In the genomic region with DNA sequence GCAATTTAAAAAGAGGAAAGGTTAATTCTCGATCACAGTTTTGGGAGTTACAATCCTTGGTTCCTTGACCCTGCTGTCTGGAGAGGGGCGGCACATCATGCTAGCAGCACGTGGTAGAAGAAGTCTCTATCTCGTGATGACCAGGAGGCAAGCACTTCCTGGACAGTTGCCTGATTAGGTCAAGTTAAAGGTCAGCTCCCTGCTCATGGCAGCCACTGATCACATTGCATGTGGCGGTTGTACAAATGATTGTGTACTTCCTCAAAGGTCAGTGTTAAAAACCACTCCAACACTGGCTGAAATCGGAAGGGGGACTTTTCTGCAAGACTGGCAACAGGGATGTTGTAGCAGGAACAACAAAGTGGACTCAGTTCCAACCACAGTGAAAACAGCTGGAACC, we compare ENCODE assay signal across 11 mouse cellular contexts.
DNase-seq lines count a peak whose midpoint lies in the region; ATAC-seq and TF ChIP-seq lines count a peak whose summit lies in the region.
"Had no signal": no experiment of that assay in that cellular context is flagged by ENCODE, and none has a peak within 500 bp of the region (broad histone marks: within the 10 kb centered on the region; RNA-seq: fewer than 3 reads in every experiment).

No protein-coding gene starts in this region.

- peak; percentile 54 for DNase-seq in kidney, adult 2 months
- no peak for DNase-seq in kidney, adult 18-20 months
- DNase-seq in thymus, postnatal 4 days: peak; percentile 22
- DNase-seq in thymus, postnatal 0 days (ENCODE audit: low spot score): no peak
- no peak for DNase-seq in liver, embryonic 11.5 days (ENCODE audit: low spot score)
- no peak for DNase-seq in forebrain, postnatal 0 days
- DNase-seq: cerebellum, postnatal 14 days; lung, adult 2 months had no signal

- 0 out of 2 replicates have a peak, but pooled peaks have one; percentile 26 for ATAC-seq in liver, embryonic 11.5 days (replicated peaks; ENCODE audit: low FRiP score)
- ATAC-seq in forebrain, postnatal 0 days: no peak
- no peak for ATAC-seq in midbrain, embryonic 16.5 days
- ATAC-seq: forebrain, embryonic 16.5 days had no signal

- no peaks in the 10 kb centered on the region for H3K36me3 ChIP-seq in kidney, adult 2 months (ENCODE audit: control insufficient read depth, insufficient read depth, low read length)
- H3K36me3 ChIP-seq in liver, embryonic 11.5 days (ENCODE audit: control insufficient read depth, insufficient read depth, low read length): no peaks in the 10 kb centered on the region
- H3K36me3 ChIP-seq in forebrain, postnatal 0 days (ENCODE audit: insufficient read depth): no peaks in the 10 kb centered on the region
- H3K36me3 ChIP-seq in midbrain, embryonic 16.5 days (ENCODE audit: control insufficient read depth, insufficient read depth, low read length): no peaks in the 10 kb centered on the region
- H3K36me3 ChIP-seq: embryonic facial prominence, embryonic 15.5 days had no signal

- H3K27ac ChIP-seq in kidney, adult 2 months (ENCODE audit: insufficient read depth, low read depth, low read length): 0 out of 2 replicates have a peak overlapping the region, but pooled peaks have one; percentile 33
- peak overlapping the region; percentile 79 for H3K27ac ChIP-seq in liver, embryonic 11.5 days (ENCODE audit: low read depth, low read length)
- H3K27ac ChIP-seq in forebrain, postnatal 0 days (ENCODE audit: low read depth, low read length): no peak overlapping the region
- H3K27ac ChIP-seq in midbrain, embryonic 16.5 days (ENCODE audit: low read length): no peak overlapping the region
- H3K27ac ChIP-seq: embryonic facial prominence, embryonic 15.5 days had no signal

- H3K4me2 ChIP-seq in liver, embryonic 11.5 days: 0 out of 2 replicates have a peak overlapping the region, but pooled peaks have one; percentile 12
- no peak overlapping the region for H3K4me2 ChIP-seq in forebrain, postnatal 0 days (ENCODE audit: low read depth)
- no peak overlapping the region for H3K4me2 ChIP-seq in midbrain, embryonic 16.5 days (ENCODE audit: low read length)
- H3K4me2 ChIP-seq: embryonic facial prominence, embryonic 15.5 days had no signal

- no peak overlapping the region for H3K4me3 ChIP-seq in kidney, adult 2 months (ENCODE audit: insufficient read depth, low read depth, low read length)
- H3K4me3 ChIP-seq in liver, embryonic 11.5 days (ENCODE audit: low read depth, low read length): no peak overlapping the region
- no peak overlapping the region for H3K4me3 ChIP-seq in forebrain, postnatal 0 days (ENCODE audit: low read depth, low read length)
- no peak overlapping the region for H3K4me3 ChIP-seq in midbrain, embryonic 16.5 days (ENCODE audit: low read depth, low read length)
- H3K4me3 ChIP-seq: embryonic facial prominence, embryonic 15.5 days had no signal

- WGBS in kidney, adult 2 months: 38% methylated on average over 6 of the region's 6 CpGs
- 32% methylated on average over 6 of the region's 6 CpGs for WGBS in liver, embryonic 11.5 days
- WGBS in forebrain, postnatal 0 days: 90% methylated on average over 6 of the region's 6 CpGs
- WGBS in midbrain, embryonic 16.5 days: 91% methylated on average over 6 of the region's 6 CpGs

- TF ChIP-seq CTCF in kidney, adult 2 months (conservative IDR thresholded peaks at IDR 0.05; ENCODE audit: insufficient read depth, insufficient read length, low read depth, low read length): no peak
- no peak for TF ChIP-seq CTCF in forebrain, postnatal 0 days (IDR thresholded peaks at IDR 0.05; ENCODE audit: low read depth)

- peaks cover 4% of the 10 kb centered on the region; the same call in 1 of the 2 replicates for H3K4me1 ChIP-seq in kidney, adult 2 months (ENCODE audit: control insufficient read depth, insufficient read depth, low read length)
- peaks cover 18% of the 10 kb centered on the region for H3K4me1 ChIP-seq in liver, embryonic 11.5 days (replicated peaks; ENCODE audit: control insufficient read depth, insufficient read depth, low read length)
- H3K4me1 ChIP-seq in forebrain, postnatal 0 days (ENCODE audit: insufficient read depth): no peaks in the 10 kb centered on the region
- no peaks in the 10 kb centered on the region for H3K4me1 ChIP-seq in midbrain, embryonic 16.5 days (ENCODE audit: control insufficient read depth, insufficient read depth, low read length)

- H3K27me3 ChIP-seq in kidney, adult 2 months (replicated peaks; ENCODE audit: control insufficient read depth, insufficient read depth, low read length): no peaks in the 10 kb centered on the region
- H3K27me3 ChIP-seq in liver, embryonic 11.5 days (replicated peaks; ENCODE audit: control insufficient read depth, insufficient read depth, low read length): no peaks in the 10 kb centered on the region
- no peaks in the 10 kb centered on the region for H3K27me3 ChIP-seq in forebrain, postnatal 0 days (ENCODE audit: insufficient read depth, low read length)
- H3K27me3 ChIP-seq in midbrain, embryonic 16.5 days (ENCODE audit: control insufficient read depth, insufficient read depth, low read depth, low read length): no peaks in the 10 kb centered on the region
- H3K27me3 ChIP-seq: embryonic facial prominence, embryonic 15.5 days had no signal

- H3K9me3 ChIP-seq in liver, embryonic 11.5 days (ENCODE audit: control insufficient read depth, low read length): no peaks in the 10 kb centered on the region
- H3K9me3 ChIP-seq in forebrain, postnatal 0 days (ENCODE audit: low read length): no peaks in the 10 kb centered on the region
- no peaks in the 10 kb centered on the region for H3K9me3 ChIP-seq in midbrain, embryonic 16.5 days (replicated peaks; ENCODE audit: control insufficient read depth, low read length, poor library complexity, severe bottlenecking)
- H3K9me3 ChIP-seq: embryonic facial prominence, embryonic 15.5 days had no signal

- no peak overlapping the region for H3K9ac ChIP-seq in liver, embryonic 11.5 days (ENCODE audit: low read depth, low read length)
- no peak overlapping the region for H3K9ac ChIP-seq in forebrain, postnatal 0 days
- H3K9ac ChIP-seq in midbrain, embryonic 16.5 days (ENCODE audit: low read depth, low read length): no peak overlapping the region
- H3K9ac ChIP-seq: embryonic facial prominence, embryonic 15.5 days had no signal

- TF ChIP-seq POLR2A in kidney, adult 2 months (IDR thresholded peaks at IDR 0.05; ENCODE audit: low read depth, low read length): no peak

Comparison
In these comparisons a context has a peak if more than half of its experiments do, and no peak if none do; other contexts are left out.
1. DNase-seq: peak in kidney, adult 2 months (single experiment) and thymus, postnatal 4 days (single experiment); none in kidney, adult 18-20 months (single experiment), thymus, postnatal 0 days (single experiment), liver, embryonic 11.5 days (single experiment) and forebrain, postnatal 0 days (single experiment).
2. H3K27ac ChIP-seq: peak in kidney, adult 2 months (single experiment) and liver, embryonic 11.5 days (single experiment); none in forebrain, postnatal 0 days (single experiment) and midbrain, embryonic 16.5 days (single experiment).